Mouse (Mus musculus): Measurements from ENCODE around the gene Zfp354a.

- TF ChIP-seq TAL1 (IDR thresholded peaks at IDR 0.05; ENCODE audit: low read length) (no peak), GATA1 (IDR thresholded peaks at IDR 0.05; ENCODE audit: low read length) (no peak)
Observed at GRCm38 (mm10) chr11:51059640-51060039, 583 bp downstream of the Zfp354a start.

Data from erythroblast, embryonic 14.5 days (primary cell).